Mouse (Mus musculus) CH12.LX (cell line): ENCODE data around the gene BC049762. TPM values are rescaled to one million over a fixed set of nuclear protein-coding genes. Genes with fewer than 3 reads are reported as not detected.

Experiments
- polyA plus RNA-seq: library from polyadenylated mRNA; unstranded; fragments of >175 nt; gene quantifications from 2 replicates; pipeline ENCODE4 v1.2.1, GENCODE M21; 2012; ENCODE audit warnings: low read depth; ENCODE audit not compliant: insufficient read length
- total RNA-seq, 2 experiments: library from RNA; depleted of rRNA; stranded (reverse); fragments of 300-350 nt in 1 of 2; fragments of >200 nt in 1 of 2; gene quantifications; 2 replicates each; pipeline ENCODE4 v1.2.3; 2012 to 2014

BC049762 gene
- total and polyA plus RNA-seq, 3 experiments: 0.31 to 0.34 TPM; not detected in 1

Other genes starting within 250 kb of the BC049762 start
- not detected in 2 replicates for gene Olfr54, start 248.8 kb downstream of the BC049762 start, total RNA-seq (2012; rRNA removed)
- gene Olfr54, start 248.8 kb downstream of the BC049762 start, total RNA-seq (2014; rRNA removed): not detected in 2 replicates
- gene Olfr54, start 248.8 kb downstream of the BC049762 start, polyA plus RNA-seq: not detected in 2 replicates
- gene Olfr1375, start 214.9 kb downstream of the BC049762 start, total RNA-seq (2012; rRNA removed): not detected in 2 replicates
- gene Olfr1375, start 214.9 kb downstream of the BC049762 start, total RNA-seq (2014; rRNA removed): not detected in 2 replicates
- not detected in 2 replicates for gene Olfr1375, start 214.9 kb downstream of the BC049762 start, polyA plus RNA-seq
- not detected in 2 replicates for gene Zfp354a, start 203.8 kb downstream of the BC049762 start, total RNA-seq (2012; rRNA removed)
- not detected in 2 replicates for gene Zfp354a, start 203.8 kb downstream of the BC049762 start, total RNA-seq (2014; rRNA removed)
- not detected in 2 replicates for gene Zfp354a, start 203.8 kb downstream of the BC049762 start, polyA plus RNA-seq
- 5.9 and 6.5 TPM in 2 replicates for gene Gm12569, start 42.6 kb downstream of the BC049762 start, total RNA-seq (2012; rRNA removed)
- gene Gm12569, start 42.6 kb downstream of the BC049762 start, total RNA-seq (2014; rRNA removed): 2.1 and 2.9 TPM in 2 replicates
- 2.0 and 2.6 TPM in 2 replicates for gene Gm12569, start 42.6 kb downstream of the BC049762 start, polyA plus RNA-seq
- 70.5 and 72.2 TPM in 2 replicates for gene Clk4, start 1.3 kb downstream of the BC049762 start, total RNA-seq (2012; rRNA removed)
- gene Clk4, start 1.3 kb downstream of the BC049762 start, total RNA-seq (2014; rRNA removed): 93.4 and 105 TPM in 2 replicates
- gene Clk4, start 1.3 kb downstream of the BC049762 start, polyA plus RNA-seq: 64.1 and 70.8 TPM in 2 replicates
- 0.08 and 0.21 TPM in 2 replicates for gene Col23a1, start 26.9 kb upstream of the BC049762 start, total RNA-seq (2012; rRNA removed)
- gene Col23a1, start 26.9 kb upstream of the BC049762 start, total RNA-seq (2014; rRNA removed): 0.04 and 0.11 TPM in 2 replicates
- 0.20 and 0.38 TPM in 2 replicates for gene Col23a1, start 26.9 kb upstream of the BC049762 start, polyA plus RNA-seq